Mouse (Mus musculus) ES-Bruce4 (cell line): ENCODE measurements around the gene Ptpro. TPM values are rescaled to one million over a fixed set of nuclear protein-coding genes. Genes with fewer than 3 reads are reported as not detected.
A peak's percentile ranks its signal among the peaks of the same experiment; 100 is the strongest.

Experiments used
- H3K27ac ChIP-seq: 2 replicates; pipeline ENCODE4 v1.5.1; 2012; ENCODE audit warnings: low read length, inconsistent platforms; ENCODE audit not compliant: insufficient read depth
- H3K27me3 ChIP-seq: 2 replicates; pipeline ENCODE4 v1.6.1; 2012; ENCODE audit warnings: mild to moderate bottlenecking, low read length, inconsistent platforms; ENCODE audit not compliant: control insufficient read depth, poor library complexity, insufficient read depth, severe bottlenecking
- H3K36me3 ChIP-seq: 2 replicates; pipeline ENCODE4 v1.6.1; 2012; ENCODE audit warnings: inconsistent platforms, mild to moderate bottlenecking, low read length, moderate library complexity; ENCODE audit not compliant: control insufficient read depth, poor library complexity, insufficient read depth, severe bottlenecking
- H3K4me1 ChIP-seq: one replicate; pipeline ENCODE4 v1.8.1; 2011; ENCODE audit warnings: low read length; ENCODE audit not compliant: control insufficient read depth, insufficient read depth
- H3K4me3 ChIP-seq: 2 replicates; pipeline ENCODE4 v1.5.1; 2011; ENCODE audit warnings: low read depth, mild to moderate bottlenecking, low read length
- H3K9ac ChIP-seq: 2 replicates; pipeline ENCODE4 v1.6.1; 2012; ENCODE audit warnings: low read depth, mild to moderate bottlenecking, inconsistent platforms; ENCODE audit not compliant: poor library complexity, severe bottlenecking
- H3K9me3 ChIP-seq: replicated peaks from 2 replicates; pipeline ENCODE4 v1.6.1; 2012; ENCODE audit warnings: mild to moderate bottlenecking, low read length, inconsistent platforms; ENCODE audit not compliant: control insufficient read depth, poor library complexity, insufficient read depth, severe bottlenecking
- CTCF ChIP-seq: IDR thresholded peaks from one replicate; pipeline ENCODE4 v1.8.1; 2011; ENCODE audit warnings: low read depth, low read length
- EP300 ChIP-seq: IDR thresholded peaks from 2 replicates; pipeline ENCODE4 v1.6.1; 2011; ENCODE audit warnings: low read depth, low read length; ENCODE audit not compliant: insufficient read depth
- POLR2A ChIP-seq: IDR thresholded peaks from one replicate; pipeline ENCODE4 v1.8.1; 2011; ENCODE audit warnings: low read length; ENCODE audit not compliant: insufficient read depth
- polyA plus RNA-seq: library from polyadenylated mRNA; stranded (reverse); fragments of >200 nt; gene quantifications from 2 replicates; pipeline ENCODE4 v1.2.4, GENCODE M21; 2011; ENCODE audit warnings: low read depth; ENCODE audit not compliant: missing spikeins, insufficient read depth, insufficient read length

Gene Ptpro
- polyA plus RNA-seq, 1 experiment = not detected

DNA sequence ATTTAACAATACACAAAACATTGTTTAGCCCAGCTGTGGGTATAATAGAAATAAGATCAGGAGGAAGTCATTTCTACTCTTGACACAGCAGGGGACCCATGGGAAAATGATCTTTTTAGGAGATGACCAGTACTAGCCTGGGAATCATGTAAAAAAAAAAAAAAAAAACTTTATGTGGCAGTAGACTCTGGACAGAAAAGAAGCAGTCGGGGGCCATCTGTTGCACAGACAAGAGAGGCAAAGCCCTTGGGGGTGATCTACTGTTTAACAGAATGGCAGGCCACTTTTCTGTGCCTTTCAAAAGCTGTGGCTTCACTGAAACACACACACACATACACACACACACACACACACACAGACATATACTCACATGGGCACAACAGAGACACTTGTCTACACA lies 242.7 kb downstream of the Ptpro start:
- no peak overlapping the region for H3K4me3 ChIP-seq
- no peaks in the 10 kb centered on the region for H3K27me3 ChIP-seq
- peaks cover 2% of the 10 kb centered on the region; the same call in 1 of the 2 replicates for H3K36me3 ChIP-seq
- peak overlapping the region; percentile 86 for H3K27ac ChIP-seq
- no peak for TF ChIP-seq POLR2A
- no peak overlapping the region for H3K9ac ChIP-seq
- H3K9me3 ChIP-seq = no peaks in the 10 kb centered on the region
- H3K4me1 ChIP-seq = peaks cover 8% of the 10 kb centered on the region

DNA sequence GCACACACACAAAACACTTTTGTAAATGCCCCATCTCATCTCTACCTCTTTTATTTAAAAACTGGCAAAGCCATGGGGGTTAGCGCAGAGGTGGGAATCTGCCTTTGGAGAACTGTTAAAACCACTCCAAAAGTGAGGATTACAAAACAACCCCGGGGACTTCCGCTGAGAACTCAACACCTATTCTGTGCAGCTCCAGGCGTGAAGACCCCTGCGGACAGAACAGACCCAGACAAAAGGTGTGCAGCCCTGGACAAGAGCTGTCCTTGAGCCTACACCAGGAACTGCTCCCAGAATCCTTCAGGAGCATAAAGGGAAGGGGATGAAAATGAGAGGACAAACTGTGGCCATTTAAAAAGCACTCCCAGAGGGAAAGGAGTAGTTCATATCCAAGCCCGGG lies 243.1 kb downstream of the Ptpro start:
- H3K36me3 ChIP-seq = peaks cover 2% of the 10 kb centered on the region; the same call in 1 of the 2 replicates
- H3K27me3 ChIP-seq = no peaks in the 10 kb centered on the region
- H3K4me3 ChIP-seq = no peak overlapping the region
- no peak overlapping the region for H3K9ac ChIP-seq
- peak overlapping the region; percentile 86 for H3K27ac ChIP-seq
- no peaks in the 10 kb centered on the region for H3K9me3 ChIP-seq
- peak; percentile 85 for TF ChIP-seq EP300
- no peak for TF ChIP-seq POLR2A
- peaks cover 6% of the 10 kb centered on the region for H3K4me1 ChIP-seq

DNA sequence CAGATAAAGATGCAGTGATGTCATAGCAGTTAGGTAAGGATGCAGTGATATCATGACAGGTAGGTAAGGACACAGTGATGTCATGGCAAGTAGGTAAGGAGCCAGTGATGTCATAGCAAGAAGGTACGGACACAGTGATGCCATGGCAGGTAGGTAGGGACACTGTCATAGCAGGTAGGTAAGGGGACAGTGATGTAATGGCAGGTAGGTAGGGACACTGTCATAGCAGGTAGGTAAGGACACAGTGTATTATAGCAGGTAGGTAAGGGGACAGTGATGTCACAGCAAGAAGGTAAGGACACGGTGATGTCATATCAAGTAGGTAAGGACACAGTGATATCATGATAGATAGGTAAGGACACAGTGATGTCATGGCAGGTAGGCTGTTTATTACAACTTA lies 244.4 kb downstream of the Ptpro start:
- H3K27me3 ChIP-seq = no peaks in the 10 kb centered on the region
- no peaks in the 10 kb centered on the region for H3K9me3 ChIP-seq
- H3K36me3 ChIP-seq = peaks cover 2% of the 10 kb centered on the region; the same call in 1 of the 2 replicates
- no peak overlapping the region for H3K4me3 ChIP-seq
- no peak overlapping the region for H3K9ac ChIP-seq
- peaks cover 6% of the 10 kb centered on the region for H3K4me1 ChIP-seq
- H3K27ac ChIP-seq = no peak overlapping the region
- TF ChIP-seq EP300 (no peak), CTCF (no peak), POLR2A (no peak)

DNA sequence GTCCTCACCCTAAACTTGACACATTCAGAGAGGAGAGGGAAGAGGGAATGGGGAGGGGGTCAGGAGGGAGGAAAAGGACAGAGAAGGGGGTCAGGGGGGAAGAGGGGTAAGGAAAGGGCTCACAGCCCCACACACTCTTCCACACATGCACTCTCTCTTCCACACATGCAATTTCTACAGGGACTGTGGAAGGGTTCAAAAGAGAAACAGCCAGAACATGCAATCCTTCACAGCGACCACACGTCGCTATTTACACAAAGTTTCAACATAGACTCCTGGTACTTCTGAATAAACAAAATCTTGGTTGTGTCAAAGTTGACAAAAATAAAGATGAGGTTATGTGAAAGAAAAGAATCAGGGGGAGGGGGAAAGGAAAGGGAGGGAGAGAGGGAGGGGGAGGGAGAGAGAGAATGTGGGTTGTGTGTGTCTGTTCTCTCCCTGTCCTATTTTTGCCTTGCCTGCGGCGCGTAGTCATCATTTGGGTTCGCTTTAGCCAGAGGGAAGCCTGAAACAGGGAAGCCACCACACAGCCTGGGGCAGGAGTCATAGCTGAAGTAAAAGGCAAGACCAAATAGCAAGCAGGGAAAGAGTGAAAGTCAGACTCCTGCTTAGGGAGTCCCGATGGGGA lies 245.2 kb downstream of the Ptpro start:
- TF ChIP-seq POLR2A = no peak
- H3K4me1 ChIP-seq = peaks cover 5% of the 10 kb centered on the region
- H3K36me3 ChIP-seq = peaks cover 2% of the 10 kb centered on the region; the same call in 1 of the 2 replicates
- H3K4me3 ChIP-seq = no peak overlapping the region
- H3K27ac ChIP-seq = no peak overlapping the region
- no peak overlapping the region for H3K9ac ChIP-seq
- H3K9me3 ChIP-seq = no peaks in the 10 kb centered on the region
- H3K27me3 ChIP-seq = no peaks in the 10 kb centered on the region

GRCm38 (mm10) chr6:137498781-137499180 lies 246.7 kb downstream of the Ptpro start:
- no peak overlapping the region for H3K9ac ChIP-seq
- TF ChIP-seq CTCF (no peak), EP300 (no peak), POLR2A (no peak)
- no peaks in the 10 kb centered on the region for H3K27me3 ChIP-seq
- H3K36me3 ChIP-seq = peaks cover 2% of the 10 kb centered on the region; the same call in 1 of the 2 replicates
- H3K27ac ChIP-seq = no peak overlapping the region
- H3K9me3 ChIP-seq = no peaks in the 10 kb centered on the region
- no peak overlapping the region for H3K4me3 ChIP-seq
- peaks cover 5% of the 10 kb centered on the region for H3K4me1 ChIP-seq

- Histone ChIP-seq H3K27me3 (no peaks in the 10 kb centered on the region), H3K9ac (peak overlapping the region; percentile 21; the same call in 1 of the 2 replicates), H3K4me1 (peaks cover 8% of the 10 kb centered on the region), H3K9me3 (no peaks in the 10 kb centered on the region), H3K36me3 (peaks cover 2% of the 10 kb centered on the region; the same call in 1 of the 2 replicates), H3K4me3 (no peak overlapping the region), H3K27ac (peak overlapping the region; percentile 77)
- TF ChIP-seq POLR2A (no peak), CTCF (no peak), EP300 (peak; percentile 80; the same call in 1 of the 2 replicates)
Measured at GRCm38 (mm10) chr6:137503009-137503408, 250.9 kb downstream of the Ptpro start.
